Mouse (Mus musculus) natural killer cell, adult 2 months (primary cell): ENCODE results near the gene Timm13.
A peak's percentile ranks its signal among the peaks of the same experiment; 100 is the strongest.

Source experiments
- DNase-seq, 2 experiments: peaks; one replicate each; pipeline ENCODE4 v3.0.0; 2022; ENCODE audit warnings: low spot score in 2 of 2

Timm13 gene

GRCm38 (mm10) chr10:80862305-80862704 lies 38.5 kb downstream of the Timm13 start:
- DNase-seq = no peak

DNA sequence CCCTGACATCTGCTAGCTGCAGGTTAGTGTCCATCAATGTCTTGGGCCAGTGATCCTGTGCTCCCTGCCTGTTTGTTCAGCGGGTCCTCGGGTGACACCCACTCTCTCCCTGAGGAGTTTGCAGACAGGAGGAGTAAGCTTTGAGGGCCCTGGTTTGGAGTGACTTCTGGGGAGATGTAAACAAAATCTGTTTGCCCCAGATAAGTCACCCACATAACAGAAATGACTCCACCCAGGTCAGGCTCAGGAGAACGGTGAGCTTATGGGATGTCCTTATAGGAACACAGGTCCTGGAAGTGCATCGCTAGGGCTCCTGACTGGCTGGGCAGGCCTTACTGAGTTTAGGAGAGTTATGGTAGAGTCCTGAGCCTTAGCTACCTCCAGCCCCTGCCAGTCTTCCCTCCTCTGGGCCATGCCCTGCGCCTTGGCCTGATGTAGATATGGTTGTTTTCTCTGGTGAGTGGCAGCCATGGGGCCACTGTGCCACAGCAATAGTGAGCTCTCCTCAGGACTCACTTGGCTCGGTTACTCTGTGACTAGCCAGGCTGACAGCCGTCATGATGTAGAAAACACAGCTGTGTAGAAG lies 42.3 kb downstream of the Timm13 start:
- DNase-seq = no peak

DNA sequence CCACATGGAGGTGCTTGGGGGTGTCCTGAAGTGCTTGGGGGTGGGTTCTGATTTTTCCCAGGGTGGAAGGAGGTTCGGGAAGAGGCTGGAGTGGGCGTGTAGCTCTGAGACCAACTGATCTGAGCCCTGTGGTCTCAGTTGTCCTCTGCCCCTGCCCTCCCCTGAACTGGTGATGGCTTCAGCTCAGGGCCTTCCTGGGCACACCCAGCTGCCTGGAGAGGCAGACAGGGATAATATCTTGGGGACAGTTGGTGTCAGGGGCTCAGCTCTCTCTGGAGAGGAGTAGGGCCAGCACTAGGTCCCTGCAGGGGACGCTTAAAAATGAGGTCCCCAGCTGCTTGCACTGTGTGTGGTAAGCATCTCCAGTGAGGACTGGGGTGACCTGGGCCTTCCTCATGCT lies 42.9 kb downstream of the Timm13 start:
- no peak for DNase-seq

GRCm38 (mm10) chr10:80857386-80857785 lies 43.4 kb downstream of the Timm13 start:
- peak; percentile 58 to 77 for DNase-seq

DNA sequence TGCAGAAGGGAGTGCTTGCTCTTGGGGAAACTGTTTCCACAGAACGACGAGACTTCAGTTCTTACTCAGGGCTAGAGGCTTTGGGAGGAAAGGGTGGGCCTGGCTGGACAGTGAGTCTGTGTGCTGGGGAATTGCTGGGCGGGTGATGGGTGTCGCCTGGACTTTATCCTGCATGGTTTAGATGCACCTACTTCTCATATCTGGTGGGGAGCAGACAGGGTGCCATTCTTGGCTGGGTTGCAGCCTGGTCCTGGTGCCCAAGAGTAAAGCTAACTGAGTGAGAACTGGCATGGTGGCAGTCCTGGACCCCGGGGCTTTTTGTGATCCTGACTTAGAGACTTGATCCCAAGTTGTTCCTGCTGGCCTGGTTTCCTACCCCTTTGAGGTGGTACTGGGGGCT lies 43.9 kb downstream of the Timm13 start:
- no peak for DNase-seq

DNA sequence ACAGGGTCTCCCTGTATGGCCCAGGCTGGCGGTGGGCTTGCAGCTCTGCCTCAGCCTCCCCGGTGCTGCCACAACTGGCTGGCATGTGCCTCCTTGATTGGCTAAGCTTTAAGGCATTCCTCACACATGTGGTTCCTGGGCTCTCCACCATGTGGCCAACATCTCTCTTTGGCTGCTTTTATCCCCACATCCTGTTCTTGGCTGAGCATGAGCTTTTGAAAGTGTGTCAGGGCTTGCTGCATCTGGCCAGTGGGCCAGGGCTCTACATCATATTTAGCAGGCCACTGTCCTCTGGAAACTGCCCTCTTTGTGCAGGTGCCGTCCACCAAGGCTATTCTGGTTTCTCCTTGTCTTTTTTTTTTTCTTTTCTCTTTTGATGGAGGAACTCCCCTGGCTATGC lies 44.5 kb downstream of the Timm13 start:
- peak; percentile 26 to 41 for DNase-seq

- no peak for DNase-seq
Observed at GRCm38 (mm10) chr10:80855749-80856073, 45.1 kb downstream of the Timm13 start.

DNA sequence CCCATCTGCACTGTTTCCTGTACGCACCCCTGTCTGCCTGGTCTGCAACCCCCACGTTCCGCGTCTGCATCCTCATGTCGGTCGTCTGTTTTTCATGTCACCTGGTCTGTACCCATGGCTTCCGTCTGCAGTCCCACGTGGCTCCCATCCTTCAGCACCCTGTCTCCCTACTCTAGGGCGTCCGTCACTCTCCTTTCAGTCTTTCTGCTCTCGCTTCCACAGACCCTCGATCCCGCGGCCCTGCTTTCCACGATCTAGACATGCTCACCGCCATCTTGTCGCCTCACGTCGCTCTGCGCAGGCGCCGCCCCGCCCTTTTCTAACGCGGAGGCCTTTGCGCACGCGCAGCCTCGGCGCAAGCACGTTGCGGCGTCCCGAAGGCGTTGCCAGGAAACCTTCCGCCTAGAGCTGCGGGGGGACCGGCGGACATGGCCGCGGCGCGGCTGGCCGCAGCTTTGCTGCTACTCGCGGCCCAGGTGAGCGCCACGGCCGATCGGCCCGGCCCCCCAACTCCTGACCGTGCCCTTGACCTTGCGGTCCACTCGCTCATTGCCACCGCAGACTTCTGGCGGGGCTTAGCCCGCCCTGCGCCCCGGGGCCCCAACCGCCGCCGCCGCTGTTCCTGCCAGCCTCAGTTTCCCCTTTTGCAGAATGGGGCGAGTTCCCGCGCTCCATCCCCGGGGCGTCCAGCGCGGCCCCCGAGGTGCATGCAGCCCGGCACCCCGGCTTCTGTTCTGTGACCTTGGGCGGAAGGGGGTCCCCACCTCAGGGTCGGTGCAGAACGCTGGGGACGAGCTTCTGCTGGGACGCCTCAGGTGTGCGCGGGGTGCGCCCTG lies 45.6 kb downstream of the Timm13 start, which contains the start of the genes Lsm7 and Sppl2b:
Lsm7 (minus strand) TSS at position 297 of the 836 bp plus-strand sequence.
Sppl2b (plus strand) TSS at position 363 of the 836 bp plus-strand sequence.
- DNase-seq = peak; percentile 97 to 98
